Mouse (Mus musculus) CH12.LX (cell line): ENCODE data around the gene Epha5. TPM values are rescaled to one million over a fixed set of nuclear protein-coding genes. Genes with fewer than 3 reads are reported as not detected.

Experiments
- DNase-seq: peaks from one replicate; pipeline ENCODE4 v3.0.0-alpha.2; 2013; ENCODE audit errors: extremely low read depth
- H3K27ac ChIP-seq: 2 replicates; pipeline ENCODE4 v1.5.1; 2012; ENCODE audit warnings: low read depth, mild to moderate bottlenecking, control low read depth, moderate library complexity; ENCODE audit not compliant: insufficient read depth
- H3K27me3 ChIP-seq: replicated peaks from 2 replicates; pipeline ENCODE3; 2012; ENCODE audit warnings: inconsistent platforms
- H3K36me3 ChIP-seq, 2 experiments: replicated peaks in 1 of 2; 2 replicates each; pipeline versions ENCODE3 to v1.6.1; 2012; ENCODE audit warnings: inconsistent platforms in 1 of 2, low read length in 1 of 2, mild to moderate bottlenecking in 1 of 2, mixed read lengths in 1 of 2, moderate library complexity in 1 of 2; ENCODE audit not compliant: control insufficient read depth in 1 of 2, insufficient read depth in 1 of 2
- H3K4me1 ChIP-seq, 2 experiments: 2 replicates each; pipeline ENCODE4 v1.6.1; 2012; ENCODE audit warnings: inconsistent platforms in 1 of 2, moderate library complexity in 1 of 2; ENCODE audit not compliant: insufficient read depth in 2 of 2, control insufficient read depth in 1 of 2
- H3K4me2 ChIP-seq: 2 replicates; pipeline ENCODE4 v1.6.1; 2012; ENCODE audit warnings: low read depth, mild to moderate bottlenecking, control low read depth; ENCODE audit not compliant: poor library complexity, insufficient read depth, severe bottlenecking
- H3K4me3 ChIP-seq, 3 experiments: fragments of 150-350 bp in 1 of 3; sonication (generic) in 1 of 3; replicated peaks in 1 of 3; 2 replicates each; pipeline versions ENCODE3 to v1.5.1; 2011 to 2012; ENCODE audit warnings: low read depth in 2 of 3, low read length in 2 of 3, mild to moderate bottlenecking in 2 of 3, moderate library complexity in 2 of 3, control low read depth in 1 of 3, improper control_type of control experiment in 1 of 3, inconsistent platforms in 1 of 3, mixed read lengths in 1 of 3; ENCODE audit not compliant: poor library complexity in 1 of 3
- H3K79me2 ChIP-seq: replicated peaks from 2 replicates; pipeline ENCODE4 v1.6.1; 2012; ENCODE audit warnings: mild to moderate bottlenecking, moderate library complexity; ENCODE audit not compliant: control insufficient read depth, poor library complexity, insufficient read depth, severe bottlenecking; ENCODE audit errors: extremely low read depth
- H3K9ac ChIP-seq: 2 replicates; pipeline ENCODE4 v1.6.1; 2012; ENCODE audit warnings: low read depth, mild to moderate bottlenecking, control low read depth, moderate library complexity; ENCODE audit not compliant: insufficient read depth
- H3K9me3 ChIP-seq: replicated peaks from 2 replicates; pipeline ENCODE3; 2012; ENCODE audit warnings: low read length, inconsistent platforms, mixed read lengths
- BHLHE40 ChIP-seq: IDR thresholded peaks from 2 replicates; pipeline ENCODE4 v1.6.1; 2011; ENCODE audit warnings: mild to moderate bottlenecking, low read depth, low read length, improper control_type of control experiment
- CHD1 ChIP-seq: IDR thresholded peaks from 2 replicates; pipeline ENCODE4 v1.6.1; 2012; ENCODE audit warnings: low read depth, low read length, improper control_type of control experiment, inconsistent platforms
- CTCF ChIP-seq, 2 experiments: IDR thresholded peaks in 1 of 2; conservative IDR thresholded peaks in 1 of 2; 2 replicates each; pipeline ENCODE4 v1.5.1; 2011 to 2012; ENCODE audit warnings: low read depth in 2 of 2, low read length in 2 of 2, improper control_type of control experiment in 1 of 2, inconsistent platforms in 1 of 2, mild to moderate bottlenecking in 1 of 2, moderate library complexity in 1 of 2
- ETS1 ChIP-seq: conservative IDR thresholded peaks from 2 replicates; pipeline ENCODE4 v1.6.1; 2012; ENCODE audit warnings: low read depth, mild to moderate bottlenecking, inconsistent platforms, low read length, improper control_type of control experiment, moderate library complexity
- HCFC1 ChIP-seq: IDR thresholded peaks from 2 replicates; pipeline ENCODE4 v1.6.1; 2012; ENCODE audit warnings: low read depth, mild to moderate bottlenecking, inconsistent platforms, low read length, improper control_type of control experiment
- IRF4 ChIP-seq: IDR thresholded peaks from 2 replicates; pipeline ENCODE4 v1.6.1; 2014; ENCODE audit warnings: low read depth, mild to moderate bottlenecking, inconsistent platforms, low read length, improper control_type of control experiment
- KAT2A ChIP-seq: IDR thresholded peaks from 2 replicates; pipeline ENCODE4 v1.6.1; 2012; ENCODE audit warnings: low read length, improper control_type of control experiment, inconsistent platforms; ENCODE audit not compliant: insufficient replicate concordance
- MAX ChIP-seq: IDR thresholded peaks from 2 replicates; pipeline ENCODE4 v1.6.1; 2011; ENCODE audit warnings: low read length, improper control_type of control experiment
- MAZ ChIP-seq: IDR thresholded peaks from 2 replicates; pipeline ENCODE4 v1.6.1; 2012; ENCODE audit warnings: low read depth, mild to moderate bottlenecking, inconsistent platforms, low read length, improper control_type of control experiment, moderate library complexity
- MEF2A ChIP-seq: IDR thresholded peaks from 2 replicates; pipeline ENCODE4 v1.6.1; 2014; ENCODE audit warnings: low read depth, mild to moderate bottlenecking, inconsistent platforms, low read length, improper control_type of control experiment, borderline replicate concordance
- MYC ChIP-seq: IDR thresholded peaks from 2 replicates; pipeline ENCODE4 v1.6.1; 2011; ENCODE audit warnings: low read depth, mild to moderate bottlenecking, improper control_type of control experiment, low read length
- NELFE ChIP-seq: IDR thresholded peaks from 2 replicates; pipeline ENCODE4 v1.6.1; 2011; ENCODE audit warnings: low read depth, low read length, improper control_type of control experiment
- PAX5 ChIP-seq: IDR thresholded peaks from 2 replicates; pipeline ENCODE4 v1.6.1; 2012; ENCODE audit warnings: low read length, inconsistent platforms, mixed read lengths
- POLR2AphosphoS2 ChIP-seq: IDR thresholded peaks from 2 replicates; pipeline ENCODE4 v1.6.1; 2011; ENCODE audit warnings: low read depth, low read length, improper control_type of control experiment
- RAD21 ChIP-seq: IDR thresholded peaks from 2 replicates; pipeline ENCODE4 v1.6.1; 2011; ENCODE audit warnings: low read depth, mild to moderate bottlenecking, low read length, improper control_type of control experiment, moderate library complexity
- TBP ChIP-seq: conservative IDR thresholded peaks from 2 replicates; pipeline ENCODE4 v1.6.1; 2011; ENCODE audit warnings: low read depth, low read length, improper control_type of control experiment
- UBTF ChIP-seq: IDR thresholded peaks from 2 replicates; pipeline ENCODE4 v1.6.1; 2012; ENCODE audit warnings: low read depth, mild to moderate bottlenecking, inconsistent platforms, low read length, improper control_type of control experiment, moderate library complexity
- USF2 ChIP-seq: conservative IDR thresholded peaks from 2 replicates; pipeline ENCODE4 v1.6.1; 2011; ENCODE audit warnings: low read depth, low read length, improper control_type of control experiment
- ZNF384 ChIP-seq: IDR thresholded peaks from 2 replicates; pipeline ENCODE4 v1.6.1; 2012; ENCODE audit warnings: low read depth, low read length, improper control_type of control experiment, inconsistent platforms
- dilution Hi-C: fragments of 300-500 bp; cut with MboI; formaldehyde crosslinking; loops from 2 replicates; pipeline ENCODE4 v1.14.3; 2020; ENCODE audit warnings: low sequenced_read_pairs; ENCODE audit not compliant: extremely low pct_unique_long_range_greater_than_20kb, extremely low pct_ligation_motif_present
- in situ Hi-C: fragments of 300-500 bp; cut with MboI; formaldehyde crosslinking; loops from 3 replicates; pipeline ENCODE4 v1.14.3; 2019; ENCODE audit warnings: low sequenced_read_pairs, low pct_ligation_motif_present, low pct_unique_long_range_greater_than_20kb, mixed read lengths
- polyA plus RNA-seq: library from polyadenylated mRNA; unstranded; fragments of >175 nt; gene quantifications from 2 replicates; pipeline ENCODE4 v1.2.1, GENCODE M21; 2012; ENCODE audit warnings: low read depth; ENCODE audit not compliant: insufficient read length
- total RNA-seq, 2 experiments: library from RNA; depleted of rRNA; stranded (reverse); fragments of 300-350 nt in 1 of 2; fragments of >200 nt in 1 of 2; gene quantifications; 2 replicates each; pipeline ENCODE4 v1.2.3; 2012 to 2014

Gene Epha5
- total and polyA plus RNA-seq, 3 experiments: not detected

DNA sequence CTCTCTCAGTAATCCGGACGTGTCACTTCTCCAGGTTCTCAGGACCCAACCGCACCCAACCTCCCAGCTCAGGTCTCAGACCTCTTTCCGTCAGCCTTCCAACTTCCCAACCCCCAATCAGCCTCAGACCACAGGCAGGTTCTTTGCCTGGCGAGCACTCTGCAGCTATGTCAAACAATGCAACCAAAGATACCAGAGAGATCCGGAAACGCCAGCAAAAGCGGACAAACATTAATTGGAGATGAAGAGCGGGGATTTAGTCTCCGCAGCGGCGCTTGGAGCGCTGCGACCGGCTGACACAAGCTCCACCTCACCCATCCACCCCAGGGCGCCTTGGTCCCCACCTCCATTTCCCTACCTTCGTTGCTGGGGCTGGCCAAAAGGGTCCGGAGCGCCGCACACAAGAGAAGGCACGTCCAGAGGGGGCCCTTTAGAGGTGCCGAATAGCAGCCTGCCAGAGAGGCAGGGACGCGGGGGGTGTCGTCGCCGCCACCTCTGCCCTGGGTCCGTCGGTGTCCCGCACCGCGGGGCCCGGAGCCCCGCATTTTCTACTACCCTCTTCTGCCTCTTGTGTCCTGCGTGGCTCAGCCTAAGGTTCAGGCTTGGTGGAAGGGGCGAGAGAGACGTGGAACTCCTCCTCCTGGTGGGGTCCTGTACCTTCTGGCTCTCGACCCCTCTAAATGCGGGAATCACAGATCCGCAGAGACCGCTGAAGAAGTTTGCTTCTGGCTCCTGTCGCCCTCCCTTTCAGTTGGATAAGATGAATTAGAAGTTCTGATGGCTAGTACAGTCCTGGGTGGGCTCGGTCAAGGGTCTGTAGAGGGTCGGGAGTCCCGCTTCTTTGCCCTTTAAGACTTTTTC, 991 bp downstream of the Epha5 start:
- H3K4me2 ChIP-seq: no peak overlapping the region
- no peak overlapping the region for H3K9ac ChIP-seq
- DNase-seq: no peak
- no peak overlapping the region for H3K27ac ChIP-seq
- TF ChIP-seq CTCF (conservative IDR thresholded peaks at IDR 0.05 in 1 of 2, IDR thresholded peaks at IDR 0.05 in 1 of 2; ENCODE audit: low read depth in 2 of 2, low read length in 2 of 2) (no peak), PAX5 (no peak), MYC (no peak), UBTF (no peak), MAX (no peak), KAT2A (no peak), ZNF384 (no peak), NELFE (no peak), USF2 (no peak), RAD21 (no peak), MEF2A (no peak), IRF4 (no peak)
- dilution Hi-C loops: no loop called here
- no peaks in the 10 kb centered on the region for H3K36me3 ChIP-seq
- H3K79me2 ChIP-seq: no peaks in the 10 kb centered on the region
- in situ Hi-C loops: no loop called here
- no peaks in the 10 kb centered on the region for H3K4me1 ChIP-seq
- H3K4me3 ChIP-seq: no peak overlapping the region
- peaks cover 31% of the 10 kb centered on the region for H3K9me3 ChIP-seq
- no peaks in the 10 kb centered on the region for H3K27me3 ChIP-seq

DNA sequence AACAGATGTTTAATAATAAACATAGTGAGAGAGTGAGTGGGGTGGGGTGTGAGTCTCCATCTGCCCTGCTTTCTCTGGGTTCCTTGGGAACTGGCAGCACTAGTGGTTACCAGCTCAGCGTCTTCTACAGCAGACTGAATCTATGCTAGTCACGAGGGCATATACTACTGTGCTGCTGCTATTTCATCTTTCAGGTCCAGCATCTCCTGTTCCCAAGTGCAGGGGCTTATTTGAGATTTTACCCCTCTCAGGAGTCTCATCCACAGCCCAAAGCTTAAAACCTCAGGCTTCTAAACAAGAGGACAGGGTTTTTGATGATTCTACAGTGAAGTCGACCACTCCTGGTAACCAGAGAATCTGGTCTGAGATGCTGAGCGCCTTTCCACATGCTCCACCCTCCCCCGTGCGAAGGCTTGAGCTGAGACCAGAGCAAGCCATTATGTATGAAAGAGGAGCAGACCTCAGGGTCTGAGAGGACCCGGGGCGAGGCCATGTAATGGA, 2.2 kb downstream of the Epha5 start:
- no peak overlapping the region for H3K4me3 ChIP-seq
- H3K4me1 ChIP-seq: no peaks in the 10 kb centered on the region
- peaks cover 31% of the 10 kb centered on the region for H3K9me3 ChIP-seq
- H3K9ac ChIP-seq: no peak overlapping the region
- dilution Hi-C loops: no loop called here
- H3K27me3 ChIP-seq: no peaks in the 10 kb centered on the region
- H3K27ac ChIP-seq: no peak overlapping the region
- DNase-seq: no peak
- TF ChIP-seq UBTF (no peak), TBP (no peak), MAZ (no peak), CHD1 (no peak), POLR2AphosphoS2 (no peak), HCFC1 (no peak), ETS1 (no peak), IRF4 (no peak), ZNF384 (no peak), BHLHE40 (no peak)
- no peak overlapping the region for H3K4me2 ChIP-seq
- H3K79me2 ChIP-seq: no peaks in the 10 kb centered on the region
- in situ Hi-C loops: no loop called here
- H3K36me3 ChIP-seq: no peaks in the 10 kb centered on the region
